14 mouse cellular contexts compared by ENCODE assay signal in genomic region chr10:67492161-67492571, GRCm38 (mm10). TPM values are rescaled to one million over a fixed set of nuclear protein-coding genes. Genes with fewer than 3 reads are reported as not detected.
DNase-seq lines count a peak whose midpoint lies in the region.
"Had no signal": no experiment of that assay in that cellular context is flagged by ENCODE, and none has a peak within 500 bp of the region (broad histone marks: within the 10 kb centered on the region; RNA-seq: fewer than 3 reads in every experiment).

No protein-coding gene starts in this region.

- intact Hi-C loops in left cerebral cortex, postnatal 4 days (cut with DNase I): no loop called here
- intact Hi-C loops in left cerebral cortex, postnatal 36 days (cut with DNase I): no loop called here

- DNase-seq in left cerebral cortex, adult 11 months (ENCODE audit: low spot score): peak; percentile 27
- DNase-seq in left cerebral cortex, postnatal 4 days: no peak
- DNase-seq in layer of hippocampus, adult 8-10 months (ENCODE audit: low spot score in 2 of 2): peak; percentile 29 to 38
- peak; percentile 73 to 80 for DNase-seq in left cerebral cortex, postnatal 36 days (ENCODE audit: low spot score in 2 of 2)
- DNase-seq in telencephalon, adult 2 months (ENCODE audit: low read depth, low spot score): peak; percentile 84
- DNase-seq in thymus, postnatal 10 days (ENCODE audit: low spot score in 2 of 2): no peak
- no peak for DNase-seq in heart, postnatal 4 days
- no peak for DNase-seq in cerebellum, postnatal 36 days
- DNase-seq: adrenal gland, postnatal 14 days; cerebellum, adult 2 months; gastrocnemius, adult 2 months; lung, adult 18-20 months; lung, postnatal 36 days; thymus, postnatal 14 days had no signal

RNA-seq across cellular contexts. Expression of gene Egr2, which starts 43.1 kb away (rescaled TPM):
- 1 to 10 TPM; 2.4 to 4.1 TPM for total RNA-seq in left cerebral cortex, postnatal 4 days (2021)
- total RNA-seq in layer of hippocampus, adult 8-10 months (2022): 1 to 10 TPM; 2.4 to 6.3 (median 4.3) TPM
- total RNA-seq in left cerebral cortex, postnatal 36 days (2021): 10 to 100 TPM in 1 of 2 experiments, 1 to 10 TPM in 1; 9.6 to 22.9 TPM
- total RNA-seq in heart, postnatal 4 days (2021): 1 to 10 TPM; 1.2 to 1.5 TPM

RNA-seq across cellular contexts. Expression of gene Ado, which starts 56.6 kb away (rescaled TPM):
- 10 to 100 TPM; 44.5 to 48.3 TPM for total RNA-seq in left cerebral cortex, postnatal 4 days (2021)
- 10 to 100 TPM; 33.3 to 34.5 (median 33.8) TPM for total RNA-seq in layer of hippocampus, adult 8-10 months (2022)
- 10 to 100 TPM; 36.7 to 39.9 TPM for total RNA-seq in left cerebral cortex, postnatal 36 days (2021)
- 10 to 100 TPM; 23.3 to 23.8 TPM for total RNA-seq in heart, postnatal 4 days (2021)

Comparison
In these comparisons a context has a peak if more than half of its experiments do, and no peak if none do; other contexts are left out.
1. DNase-seq: peak in left cerebral cortex, adult 11 months (single experiment), layer of hippocampus, adult 8-10 months (2 of 2), left cerebral cortex, postnatal 36 days (2 of 2) and telencephalon, adult 2 months (single experiment); none in left cerebral cortex, postnatal 4 days (single experiment), thymus, postnatal 10 days (0 of 2), heart, postnatal 4 days (single experiment) and cerebellum, postnatal 36 days (0 of 2).